Mouse (Mus musculus): ENCODE results near the gene Coro1b.

Gene Coro1b

GRCm38 (mm10) chr19:4148491-4148806 is at the start of gene Coro1b:
TSS of gene Coro1b (plus strand) at chr19:4148619.
- DNase-seq (ENCODE audit: low read depth): peak; percentile 92

- peak; percentile 96 for DNase-seq (ENCODE audit: low read depth)
These were observed 49.4 kb upstream of the Coro1b start for GRCm38 (mm10) chr19:4099056-4099455.

DNA sequence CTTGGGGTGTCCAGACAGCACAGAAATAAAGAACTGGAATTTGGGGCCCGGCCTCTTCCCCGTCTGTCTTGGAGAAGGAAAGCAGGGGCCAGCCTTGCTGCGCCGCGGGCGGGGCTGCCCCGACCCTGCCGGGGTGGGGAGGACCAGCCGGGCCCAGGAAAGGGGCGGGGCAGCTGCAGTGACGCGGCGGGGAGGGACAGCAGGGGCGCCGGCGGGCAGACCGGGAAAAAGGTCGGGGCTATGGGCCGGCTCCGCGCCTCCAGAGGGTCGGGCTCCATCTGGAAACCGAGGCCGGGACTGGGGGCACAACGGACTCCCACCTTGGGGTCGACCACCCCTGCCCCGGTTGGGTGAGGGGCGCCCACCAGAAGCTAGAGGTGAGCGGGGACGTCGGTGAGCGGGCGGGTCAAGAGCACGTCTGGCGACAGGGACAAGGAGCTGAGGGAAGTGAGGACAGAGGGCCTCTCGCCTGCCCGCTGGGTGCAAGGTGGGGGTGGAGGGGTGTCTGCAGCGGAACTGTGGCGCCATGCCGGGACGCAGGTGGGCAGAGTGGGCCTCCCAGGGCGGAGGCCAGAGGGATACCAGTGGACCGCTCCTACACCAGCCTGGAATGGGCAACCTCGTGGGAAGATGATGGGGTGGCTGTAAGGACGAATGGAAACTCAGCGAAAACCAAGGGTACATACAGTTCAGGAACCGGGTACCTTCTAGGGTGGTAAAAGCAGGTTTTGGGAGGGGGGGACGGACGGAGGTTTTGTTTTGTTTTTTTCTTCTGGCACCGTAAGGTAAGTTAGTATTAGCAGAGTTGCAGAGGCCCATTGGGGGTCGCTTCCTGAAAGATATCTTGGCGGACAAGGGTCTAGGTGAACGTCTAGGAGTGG is 48.3 kb upstream of the Coro1b start, which contains the start of gene Pitpnm1:
TSS of gene Pitpnm1 (plus strand) at position 162 of the 881 bp plus-strand sequence.
- peak; percentile 42 for DNase-seq (ENCODE audit: low read depth)

DNA sequence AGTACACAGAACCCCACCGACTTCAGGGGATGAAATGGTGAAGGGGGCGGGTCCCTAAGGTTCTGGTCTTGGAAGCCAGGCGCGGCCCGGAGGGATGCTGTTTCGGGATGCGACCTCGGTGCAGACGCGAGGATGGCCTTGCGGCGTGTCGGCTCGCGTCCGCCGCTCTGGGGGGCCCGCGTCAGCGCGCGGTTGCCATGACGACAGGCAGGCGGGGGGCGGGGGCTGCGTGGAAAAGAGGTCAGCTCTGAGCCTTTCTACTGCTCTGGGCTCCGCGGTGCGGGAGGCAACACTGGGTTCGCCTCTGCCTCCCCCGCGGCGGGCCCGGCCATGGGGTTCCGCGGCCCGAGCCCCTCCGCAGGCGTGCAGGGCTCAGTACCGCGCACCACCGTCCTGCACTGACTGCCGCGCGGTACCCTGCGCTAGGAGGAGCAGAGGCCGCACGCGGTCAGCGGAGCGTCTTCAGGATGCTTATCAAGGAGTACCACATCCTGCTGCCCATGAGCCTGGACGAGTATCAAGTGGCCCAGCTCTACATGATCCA is 47.6 kb upstream of the Coro1b start:
- DNase-seq (ENCODE audit: low read depth): no peak

DNA sequence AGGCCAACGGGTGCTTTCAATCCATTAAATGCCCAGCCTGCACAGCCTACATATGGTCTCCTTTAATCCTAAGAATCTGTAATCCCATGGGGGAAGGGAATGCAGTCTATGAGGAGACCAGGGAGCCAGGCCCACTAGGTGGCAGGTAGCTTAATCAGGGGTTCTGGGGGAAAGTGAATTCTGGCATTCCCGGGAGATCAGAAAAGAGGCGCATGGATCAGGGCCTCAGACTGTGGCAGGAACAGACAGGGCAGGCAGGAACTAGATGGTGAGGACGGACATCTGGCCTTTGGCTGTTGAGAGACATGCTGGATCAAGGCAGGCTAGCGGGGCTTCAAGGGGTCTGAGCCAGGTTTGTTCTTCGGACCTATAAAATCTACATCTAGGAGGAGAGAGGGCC is 47.0 kb upstream of the Coro1b start:
- no peak for DNase-seq (ENCODE audit: low read depth)

GRCm38 (mm10) chr19:4102049-4102448 is 46.4 kb upstream of the Coro1b start:
- no peak for DNase-seq (ENCODE audit: low read depth)

DNA sequence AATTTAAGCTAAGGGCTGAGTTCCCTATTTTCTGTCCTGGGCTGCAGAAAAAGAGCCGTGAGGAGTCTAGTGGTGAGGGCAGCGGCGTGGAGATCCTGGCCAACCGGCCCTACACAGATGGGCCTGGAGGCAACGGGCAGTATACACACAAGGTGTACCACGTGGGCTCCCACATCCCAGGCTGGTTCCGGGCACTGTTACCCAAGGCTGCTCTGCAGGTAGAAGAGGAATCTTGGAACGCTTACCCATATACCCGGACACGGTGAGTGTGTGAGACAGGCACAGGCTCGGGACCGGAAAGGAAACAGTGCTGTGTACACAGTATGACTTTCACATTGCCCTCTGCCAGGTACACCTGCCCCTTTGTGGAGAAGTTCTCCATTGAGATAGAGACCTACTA is 45.8 kb upstream of the Coro1b start:
- DNase-seq (ENCODE audit: low read depth): no peak

GRCm38 (mm10) chr19:4103294-4103693 is 45.1 kb upstream of the Coro1b start:
- no peak for DNase-seq (ENCODE audit: low read depth)

- no peak for DNase-seq (ENCODE audit: low read depth)
These were observed 44.6 kb upstream of the Coro1b start for GRCm38 (mm10) chr19:4103792-4104191.

DNA sequence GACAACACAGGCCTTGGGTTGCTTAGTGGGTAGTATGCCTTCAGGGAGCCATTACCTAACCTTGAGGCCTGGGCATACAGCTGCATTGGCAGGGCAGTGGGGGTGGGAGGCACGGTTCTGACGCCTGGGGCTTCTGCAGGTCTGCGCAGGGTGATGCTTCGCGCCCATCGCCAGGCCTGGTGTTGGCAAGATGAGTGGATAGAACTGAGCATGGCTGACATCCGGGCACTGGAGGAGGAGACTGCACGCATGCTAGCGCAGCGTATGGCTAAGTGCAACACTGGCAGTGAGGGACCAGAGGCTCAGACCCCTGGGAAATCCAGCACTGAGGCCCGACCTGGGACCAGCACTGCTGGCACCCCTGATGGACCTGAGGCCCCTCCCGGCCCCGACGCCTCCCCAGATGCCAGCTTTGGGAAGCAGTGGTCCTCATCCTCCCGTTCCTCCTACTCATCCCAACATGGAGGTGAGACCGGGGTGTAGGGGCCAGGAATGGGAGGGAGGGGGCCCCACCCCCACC is 43.7 kb upstream of the Coro1b start:
- DNase-seq (ENCODE audit: low read depth): no peak

DNA sequence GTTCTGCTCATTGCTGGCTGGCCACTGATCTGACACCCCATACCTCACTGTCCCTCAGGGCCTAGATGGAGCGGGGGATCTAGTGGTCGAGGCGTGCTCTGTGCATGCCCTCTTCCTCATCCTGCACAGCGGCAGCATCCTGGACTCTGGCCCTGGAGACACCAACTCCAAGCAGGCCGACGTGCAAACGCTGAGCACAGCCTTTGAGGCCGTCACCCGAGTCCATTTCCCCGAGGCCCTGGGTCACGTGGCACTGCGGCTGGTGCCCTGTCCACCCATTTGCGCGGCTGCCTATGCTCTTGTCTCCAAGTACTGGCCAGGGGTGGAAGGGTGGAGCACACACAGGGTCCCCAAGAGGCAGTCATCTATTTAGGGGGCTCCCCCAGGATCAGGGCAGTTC is 41.8 kb upstream of the Coro1b start:
- DNase-seq (ENCODE audit: low read depth): no peak

GRCm38 (mm10) chr19:4108535-4108934 is 39.9 kb upstream of the Coro1b start:
- no peak for DNase-seq (ENCODE audit: low read depth)

- peak; percentile 39 for DNase-seq (ENCODE audit: low read depth)
These were observed 36.1 kb upstream of the Coro1b start for GRCm38 (mm10) chr19:4112063-4112960.

DNA sequence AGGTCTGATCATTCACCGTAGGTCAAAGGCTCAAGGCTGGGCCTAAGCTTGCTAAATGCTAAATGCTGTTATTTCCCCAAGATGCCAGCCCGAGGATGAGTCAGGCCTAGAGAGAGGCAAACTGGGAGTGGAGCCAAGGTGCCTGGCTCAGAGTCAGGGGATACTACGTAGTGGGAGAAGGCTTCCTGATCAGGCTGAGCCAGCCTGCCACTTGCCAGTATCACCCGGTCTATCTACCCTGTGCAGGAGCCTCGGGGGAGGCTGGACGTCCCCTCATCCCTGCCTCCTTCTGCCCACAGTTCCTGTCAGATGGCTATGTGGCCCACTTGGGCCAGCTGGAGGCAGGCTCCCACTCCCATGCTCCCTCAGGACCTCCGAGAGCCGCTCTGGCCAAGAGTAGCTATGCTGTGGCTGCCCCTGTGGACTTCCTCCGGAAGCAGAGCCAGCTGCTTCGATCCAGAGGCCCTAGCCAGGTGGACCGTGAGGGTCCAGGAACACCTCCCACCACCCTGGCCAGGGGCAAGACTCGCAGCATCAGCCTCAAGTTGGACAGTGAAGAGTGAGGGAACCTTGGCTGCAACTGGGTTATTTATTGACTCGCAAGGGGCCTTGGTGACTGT is 35.1 kb upstream of the Coro1b start:
- DNase-seq (ENCODE audit: low read depth): peak; percentile 99

DNA sequence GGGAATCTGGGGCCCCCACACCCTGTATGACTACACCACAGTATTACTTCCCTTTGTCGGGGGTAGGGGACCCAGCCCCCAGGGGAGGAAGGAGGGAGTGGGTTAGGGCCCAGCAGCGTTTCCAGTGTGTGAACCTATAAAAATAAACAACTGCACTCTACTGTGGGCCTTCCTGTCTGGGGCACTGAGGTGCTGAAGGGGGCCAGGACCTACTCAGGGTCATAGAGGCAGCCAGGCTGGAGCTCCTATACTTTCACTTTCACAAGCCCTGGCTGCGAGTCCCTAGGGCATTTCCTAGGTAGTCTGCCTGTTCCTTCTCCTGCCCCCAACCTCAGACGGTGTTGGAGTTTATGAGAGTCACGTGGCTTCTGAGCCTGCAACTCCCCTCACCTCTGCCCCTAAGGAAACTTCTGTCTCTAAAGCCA is 34.6 kb upstream of the Coro1b start:
- DNase-seq (ENCODE audit: low read depth): no peak

- no peak for DNase-seq (ENCODE audit: low read depth)
These were observed 33.9 kb upstream of the Coro1b start for GRCm38 (mm10) chr19:4114551-4114950.

DNA sequence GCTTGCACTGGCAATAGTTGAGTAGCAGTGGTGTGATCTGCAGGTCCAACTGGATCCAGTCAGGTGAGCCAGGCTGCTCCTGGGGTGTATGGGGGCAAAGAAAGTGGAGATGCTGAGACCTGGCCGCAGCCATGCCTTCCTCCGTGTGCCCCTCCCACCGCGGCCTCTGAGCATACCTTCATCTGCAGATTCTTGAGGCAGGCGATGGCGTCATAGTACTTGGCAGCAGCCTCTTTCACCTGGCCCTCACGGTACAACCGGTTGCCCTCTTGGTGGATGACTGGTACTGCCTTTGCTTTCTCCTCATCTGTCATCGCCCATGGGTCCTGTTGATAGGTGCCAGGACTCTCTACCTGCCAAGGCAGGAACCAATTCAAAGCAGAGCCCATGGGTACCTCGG is 33.3 kb upstream of the Coro1b start:
- no peak for DNase-seq (ENCODE audit: low read depth)

DNA sequence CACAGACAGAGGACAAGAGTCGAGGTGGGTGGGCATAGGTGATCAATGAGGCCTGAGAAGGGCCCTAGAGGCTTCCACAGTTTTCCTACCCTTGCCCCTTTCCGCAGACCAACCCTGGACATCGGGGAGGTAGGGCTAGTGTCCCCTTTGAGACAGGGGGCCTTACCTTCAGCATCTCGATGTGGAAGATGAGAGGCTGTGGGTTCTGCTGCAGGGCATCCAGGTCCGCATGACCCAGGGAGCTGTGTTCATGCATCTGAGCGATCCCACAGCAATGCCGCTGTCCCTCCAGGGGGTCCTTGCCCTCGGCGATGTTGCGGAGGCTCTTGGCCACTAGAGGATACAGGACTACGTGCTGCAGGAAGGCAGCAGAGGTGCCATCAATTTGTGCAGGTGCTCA is 32.6 kb upstream of the Coro1b start:
- no peak for DNase-seq (ENCODE audit: low read depth)

GRCm38 (mm10) chr19:4117006-4117405 is 31.4 kb upstream of the Coro1b start:
- DNase-seq (ENCODE audit: low read depth): no peak

- no peak for DNase-seq (ENCODE audit: low read depth)
These were observed 30.1 kb upstream of the Coro1b start for GRCm38 (mm10) chr19:4118350-4118749.

DNA sequence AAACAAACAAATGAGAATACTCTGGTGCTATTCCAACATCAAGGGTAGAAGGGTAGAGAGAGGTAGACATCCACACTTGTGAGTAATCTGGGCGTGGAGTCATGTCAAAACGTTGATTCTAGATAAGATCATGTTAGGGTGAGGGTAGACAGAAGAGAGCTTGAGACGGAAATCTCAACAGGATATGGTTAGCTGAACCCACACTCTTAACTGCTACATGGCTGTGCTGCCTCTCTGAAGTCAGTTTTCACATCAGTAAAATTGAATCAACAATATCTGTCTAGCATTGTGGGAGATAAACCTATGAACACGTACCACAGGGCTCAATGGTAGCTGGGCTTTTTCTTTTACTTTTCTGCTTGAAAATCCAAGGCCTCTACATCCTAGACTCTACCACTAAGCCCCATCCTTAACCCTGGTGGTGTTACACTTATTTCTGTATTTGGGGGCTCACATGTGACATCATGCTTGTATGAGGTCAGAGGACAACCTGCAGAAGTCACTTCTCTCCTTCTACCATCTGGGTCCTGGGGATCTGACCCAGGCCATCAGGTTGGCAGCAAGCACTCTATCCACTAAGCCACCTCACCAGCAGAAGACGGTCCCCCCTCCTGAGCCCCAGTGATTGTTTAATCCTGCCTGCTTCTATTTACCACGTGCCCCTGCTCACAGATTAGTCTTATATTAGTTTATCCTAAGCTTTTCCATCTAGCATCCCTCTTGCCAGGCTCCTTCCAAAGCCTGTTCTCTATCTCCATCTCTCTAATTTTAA is 28.5 kb upstream of the Coro1b start:
- DNase-seq (ENCODE audit: low read depth): peak; percentile 93
